Mouse (Mus musculus) MEL (cell line): ENCODE data around the gene Dapk3.

Experiments used
- CHD1 ChIP-seq: IDR thresholded peaks from 2 replicates; pipeline ENCODE4 v1.6.1; 2012; ENCODE audit warnings: low read depth, mild to moderate bottlenecking, inconsistent platforms, low read length, improper control_type of control experiment
- CTCF ChIP-seq, 3 experiments: IDR thresholded peaks in 2 of 3; conservative IDR thresholded peaks in 1 of 3; 2 replicates each; pipeline ENCODE4 v1.5.1; 2011 to 2012; ENCODE audit warnings: low read length in 3 of 3, low read depth in 2 of 3, mild to moderate bottlenecking in 2 of 3, improper control_type of control experiment in 1 of 3, inconsistent platforms in 1 of 3, mixed read lengths in 1 of 3, moderate library complexity in 1 of 3; ENCODE audit not compliant: control insufficient read depth in 1 of 3, insufficient read depth in 1 of 3, poor library complexity in 1 of 3, severe bottlenecking in 1 of 3
- E2F4 ChIP-seq: IDR thresholded peaks from 2 replicates; pipeline ENCODE4 v1.6.1; 2011; ENCODE audit warnings: low read depth, low read length, improper control_type of control experiment, borderline replicate concordance
- EP300 ChIP-seq, 2 experiments: IDR thresholded peaks; 2 replicates each; pipeline ENCODE4 v1.6.1; 2011; ENCODE audit warnings: improper control_type of control experiment in 2 of 2, low read length in 2 of 2, low read depth in 1 of 2, mild to moderate bottlenecking in 1 of 2
- ETS1 ChIP-seq: IDR thresholded peaks from 2 replicates; pipeline ENCODE4 v1.6.1; 2012; ENCODE audit warnings: low read depth, mild to moderate bottlenecking, inconsistent platforms, low read length, improper control_type of control experiment, moderate library complexity
- HCFC1 ChIP-seq: IDR thresholded peaks from 2 replicates; pipeline ENCODE4 v1.6.1; 2012; ENCODE audit warnings: low read depth, mild to moderate bottlenecking, inconsistent platforms, low read length, improper control_type of control experiment, moderate library complexity
- MAX ChIP-seq: IDR thresholded peaks from 2 replicates; pipeline ENCODE4 v1.6.1; 2011; ENCODE audit warnings: low read length, improper control_type of control experiment
- MXI1 ChIP-seq: IDR thresholded peaks from 2 replicates; pipeline ENCODE4 v1.6.1; 2011; ENCODE audit warnings: mild to moderate bottlenecking, low read depth, low read length, improper control_type of control experiment
- NRF1 ChIP-seq: IDR thresholded peaks from 2 replicates; pipeline ENCODE4 v1.6.1; 2014; ENCODE audit warnings: low read depth, mild to moderate bottlenecking, inconsistent platforms, low read length, improper control_type of control experiment, moderate library complexity; ENCODE audit not compliant: poor library complexity, insufficient read depth, severe bottlenecking
- POLR2A ChIP-seq, 2 experiments: IDR thresholded peaks; 2 replicates each; pipeline ENCODE4 v1.6.1; 2011 to 2012; ENCODE audit warnings: low read length in 2 of 2, mild to moderate bottlenecking in 2 of 2, control low read depth in 1 of 2, improper control_type of control experiment in 1 of 2, low read depth in 1 of 2, moderate library complexity in 1 of 2; ENCODE audit not compliant: control insufficient read depth in 1 of 2, insufficient read depth in 1 of 2, poor library complexity in 1 of 2
- POLR2AphosphoS2 ChIP-seq: IDR thresholded peaks from 2 replicates; pipeline ENCODE4 v1.6.1; 2011; ENCODE audit warnings: low read length, improper control_type of control experiment
- USF1 ChIP-seq: IDR thresholded peaks from 2 replicates; pipeline ENCODE4 v1.6.1; 2014; ENCODE audit warnings: low read depth, mild to moderate bottlenecking, inconsistent platforms, low read length, improper control_type of control experiment, moderate library complexity

DNA sequence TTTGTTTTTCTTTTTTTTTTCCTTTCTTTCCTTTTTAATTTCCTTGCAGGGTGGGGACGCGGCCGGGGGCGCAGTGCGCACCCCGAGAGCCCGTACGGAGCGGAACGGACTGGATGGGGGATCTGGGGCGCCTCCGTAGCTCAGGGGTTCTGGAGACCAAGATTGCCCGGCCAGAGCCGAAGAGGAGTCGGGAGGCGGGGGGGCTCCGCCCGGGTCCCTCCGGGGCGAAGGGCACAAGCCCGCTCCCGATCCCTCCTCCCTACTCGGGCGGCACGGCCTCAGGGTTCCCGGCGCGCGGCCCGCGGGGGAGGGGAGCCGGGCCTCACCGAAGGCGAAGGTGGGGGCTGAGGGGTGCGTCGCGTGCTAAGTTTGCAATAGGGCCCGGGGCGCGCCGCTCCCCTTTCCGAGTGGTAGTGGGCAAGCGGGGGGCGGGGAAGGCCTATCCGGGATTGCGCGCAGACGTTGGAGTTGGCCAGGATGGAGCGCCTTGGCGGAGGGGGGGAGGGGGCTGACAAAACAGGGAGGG is 46.0 kb upstream of the Dapk3 start:
- no peak for TF ChIP-seq HCFC1
- no peak; the same call in 1 of the 2 replicates for TF ChIP-seq E2F4
- 0 out of 2 replicates have a peak, but pooled peaks have one; percentile 4 for TF ChIP-seq USF1
- no peak for TF ChIP-seq CTCF (IDR thresholded peaks at IDR 0.05 in 2 of 3, conservative IDR thresholded peaks at IDR 0.05 in 1 of 3; ENCODE audit: control insufficient read depth in 1 of 3, insufficient read depth in 1 of 3, low read depth in 2 of 3, low read length in 3 of 3, poor library complexity in 1 of 3, severe bottlenecking in 1 of 3)
- no peak for TF ChIP-seq EP300 (IDR thresholded peaks at IDR 0.05; ENCODE audit: low read depth in 1 of 2, low read length in 2 of 2)
- 0 out of 2 replicates have a peak, but pooled peaks have one; percentile 44 for TF ChIP-seq MXI1
- TF ChIP-seq POLR2A (IDR thresholded peaks at IDR 0.05; ENCODE audit: control insufficient read depth in 1 of 2, insufficient read depth in 1 of 2, low read depth in 1 of 2, low read length in 2 of 2, poor library complexity in 1 of 2), result 0 out of 4 replicates have a peak, but pooled peaks of 1 of the 2 experiments have one; percentile 0
- TF ChIP-seq CHD1, result 0 out of 2 replicates have a peak, but pooled peaks have one; percentile 11
- TF ChIP-seq NRF1, result no peak
- TF ChIP-seq ETS1, result no peak; the same call in 1 of the 2 replicates
- no peak for TF ChIP-seq MAX
- no peak for TF ChIP-seq POLR2AphosphoS2
